Mouse (Mus musculus): Measurements from ENCODE around the gene 2310011J03Rik. TPM values are rescaled to one million over a fixed set of nuclear protein-coding genes. Genes with fewer than 3 reads are reported as not detected.
A peak's percentile ranks its signal among the peaks of the same experiment; 100 is the strongest.

Gene 2310011J03Rik
- polyA plus RNA-seq, 1 experiment from 2014 or later: 43.4 TPM

GRCm38 (mm10) chr10:80296824-80297223, 23.5 kb downstream of the 2310011J03Rik start:
- Histone ChIP-seq H3K4me1 (replicated peaks; ENCODE audit: control insufficient read depth, insufficient read depth, low read length) (peaks cover 17% of the 10 kb centered on the region), H3K36me3 (ENCODE audit: control insufficient read depth, insufficient read depth, low read length) (peaks cover 21% of the 10 kb centered on the region), H3K27me3 (replicated peaks; ENCODE audit: control insufficient read depth, insufficient read depth, low read length) (peaks cover 48% of the 10 kb centered on the region), H3K9ac (ENCODE audit: low read length) (no peak overlapping the region), H3K27ac (ENCODE audit: low read depth) (no peak overlapping the region), H3K4me2 (ENCODE audit: low read length) (no peak overlapping the region; the same call in 1 of the 2 replicates), H3K9me3 (ENCODE audit: control insufficient read depth, low read length) (no peaks in the 10 kb centered on the region), H3K4me3 (ENCODE audit: low read depth, low read length) (no peak overlapping the region)
- ATAC-seq (replicated peaks; ENCODE audit: low FRiP score, low TSS enrichment, low read depth): no peak
- DNase-seq (ENCODE audit: low spot score): no peak
- 87% methylated on average over 5 of the region's 5 CpGs for WGBS

GRCm38 (mm10) chr10:80295618-80296425, 24.5 kb downstream of the 2310011J03Rik start, which contains the start of gene Apc2:
Apc2 (plus strand) TSS chr10:80295977.
- peak; percentile 85 for DNase-seq (ENCODE audit: low spot score)
- peaks cover 39% of the 10 kb centered on the region for H3K27me3 ChIP-seq (replicated peaks; ENCODE audit: control insufficient read depth, insufficient read depth, low read length)
- peaks cover 21% of the 10 kb centered on the region for H3K36me3 ChIP-seq (ENCODE audit: control insufficient read depth, insufficient read depth, low read length)
- H3K4me2 ChIP-seq (ENCODE audit: low read length): peak within 1 kb of the TSS; percentile 52
- peak; percentile 52 for ATAC-seq (replicated peaks; ENCODE audit: low FRiP score, low TSS enrichment, low read depth)
- H3K4me1 ChIP-seq (replicated peaks; ENCODE audit: control insufficient read depth, insufficient read depth, low read length): peaks cover 18% of the 10 kb centered on the region
- H3K4me3 ChIP-seq (ENCODE audit: low read depth, low read length): peak within 1 kb of the TSS; percentile 34
- H3K9ac ChIP-seq (ENCODE audit: low read length): peak within 1 kb of the TSS; percentile 33; the same call in 1 of the 2 replicates
- WGBS: 2% methylated on average over 26 of the region's 26 CpGs
- H3K27ac ChIP-seq (ENCODE audit: low read depth): peak within 1 kb of the TSS; percentile 34; the same call in 1 of the 2 replicates
- no peaks in the 10 kb centered on the region for H3K9me3 ChIP-seq (ENCODE audit: control insufficient read depth, low read length)

- WGBS: 39% methylated on average over 7 of the region's 7 CpGs
- Histone ChIP-seq H3K9me3 (ENCODE audit: control insufficient read depth, low read length) (no peaks in the 10 kb centered on the region), H3K27ac (ENCODE audit: low read depth) (no peak overlapping the region), H3K9ac (ENCODE audit: low read length) (no peak overlapping the region), H3K36me3 (ENCODE audit: control insufficient read depth, insufficient read depth, low read length) (peaks cover 21% of the 10 kb centered on the region), H3K4me1 (replicated peaks; ENCODE audit: control insufficient read depth, insufficient read depth, low read length) (peaks cover 18% of the 10 kb centered on the region), H3K4me2 (ENCODE audit: low read length) (no peak overlapping the region), H3K27me3 (replicated peaks; ENCODE audit: control insufficient read depth, insufficient read depth, low read length) (peaks cover 29% of the 10 kb centered on the region), H3K4me3 (ENCODE audit: low read depth, low read length) (no peak overlapping the region)
- ATAC-seq (replicated peaks; ENCODE audit: low FRiP score, low TSS enrichment, low read depth) (no peak), DNase-seq (ENCODE audit: low spot score) (no peak)
Observed at GRCm38 (mm10) chr10:80294788-80295303, 25.5 kb downstream of the 2310011J03Rik start.

- no peak for ATAC-seq (replicated peaks; ENCODE audit: low FRiP score, low TSS enrichment, low read depth)
- H3K4me2 ChIP-seq (ENCODE audit: low read length): no peak overlapping the region
- H3K4me3 ChIP-seq (ENCODE audit: low read depth, low read length): no peak overlapping the region
- H3K4me1 ChIP-seq (replicated peaks; ENCODE audit: control insufficient read depth, insufficient read depth, low read length): peaks cover 18% of the 10 kb centered on the region
- no peak overlapping the region for H3K9ac ChIP-seq (ENCODE audit: low read length)
- DNase-seq (ENCODE audit: low spot score): no peak
- no peak overlapping the region for H3K27ac ChIP-seq (ENCODE audit: low read depth)
- H3K9me3 ChIP-seq (ENCODE audit: control insufficient read depth, low read length): no peaks in the 10 kb centered on the region
- 61% methylated on average over 4 of the region's 4 CpGs for WGBS
- H3K27me3 ChIP-seq (replicated peaks; ENCODE audit: control insufficient read depth, insufficient read depth, low read length): peaks cover 24% of the 10 kb centered on the region
- peaks cover 22% of the 10 kb centered on the region for H3K36me3 ChIP-seq (ENCODE audit: control insufficient read depth, insufficient read depth, low read length)
Observed at GRCm38 (mm10) chr10:80294311-80294710, 26.0 kb downstream of the 2310011J03Rik start.

- WGBS: 29% methylated on average over 14 of the region's 14 CpGs
- DNase-seq (ENCODE audit: low spot score) (no peak), ATAC-seq (replicated peaks; ENCODE audit: low FRiP score, low TSS enrichment, low read depth) (no peak)
- Histone ChIP-seq H3K27ac (ENCODE audit: low read depth) (peak overlapping the region; percentile 91), H3K4me2 (ENCODE audit: low read length) (peak overlapping the region; percentile 92), H3K36me3 (ENCODE audit: control insufficient read depth, insufficient read depth, low read length) (peaks cover 32% of the 10 kb centered on the region), H3K4me3 (ENCODE audit: low read depth, low read length) (peak overlapping the region; percentile 96), H3K9ac (ENCODE audit: low read length) (peak overlapping the region; percentile 99), H3K27me3 (replicated peaks; ENCODE audit: control insufficient read depth, insufficient read depth, low read length) (peaks cover 14% of the 10 kb centered on the region), H3K9me3 (ENCODE audit: control insufficient read depth, low read length) (no peaks in the 10 kb centered on the region), H3K4me1 (replicated peaks; ENCODE audit: control insufficient read depth, insufficient read depth, low read length) (peaks cover 18% of the 10 kb centered on the region)
Observed at GRCm38 (mm10) chr10:80293325-80293724, 27.0 kb downstream of the 2310011J03Rik start.

- peak within 1 kb of the TSS; percentile 91 for H3K27ac ChIP-seq (ENCODE audit: low read depth)
- peak within 1 kb of the TSS; percentile 99 for H3K9ac ChIP-seq (ENCODE audit: low read length)
- H3K4me2 ChIP-seq (ENCODE audit: low read length): peak within 1 kb of the TSS; percentile 92
- no peaks in the 10 kb centered on the region for H3K9me3 ChIP-seq (ENCODE audit: control insufficient read depth, low read length)
- H3K27me3 ChIP-seq (replicated peaks; ENCODE audit: control insufficient read depth, insufficient read depth, low read length): peaks cover 7% of the 10 kb centered on the region
- peaks cover 40% of the 10 kb centered on the region for H3K36me3 ChIP-seq (ENCODE audit: control insufficient read depth, insufficient read depth, low read length)
- ATAC-seq (replicated peaks; ENCODE audit: low FRiP score, low TSS enrichment, low read depth) (peak; percentile 78), DNase-seq (ENCODE audit: low spot score) (peak; percentile 96)
- H3K4me1 ChIP-seq (replicated peaks; ENCODE audit: control insufficient read depth, insufficient read depth, low read length): peaks cover 18% of the 10 kb centered on the region
- WGBS: under 1% methylated on average over 72 of the region's 72 CpGs
- peak within 1 kb of the TSS; percentile 96 for H3K4me3 ChIP-seq (ENCODE audit: low read depth, low read length)
Observed at GRCm38 (mm10) chr10:80292251-80293146, 27.8 kb downstream of the 2310011J03Rik start, which contains the start of gene Rps15. Rps15 (plus strand) TSS chr10:80292453.

GRCm38 (mm10) chr10:80288657-80289056, 31.7 kb downstream of the 2310011J03Rik start:
- H3K27ac ChIP-seq (ENCODE audit: low read depth): no peak overlapping the region

GRCm38 (mm10) chr10:80288097-80288496, 32.2 kb downstream of the 2310011J03Rik start:
- 93% methylated on average over 12 of the region's 12 CpGs for WGBS
- DNase-seq (ENCODE audit: low spot score) (no peak), ATAC-seq (replicated peaks; ENCODE audit: low FRiP score, low TSS enrichment, low read depth) (no peak)
- H3K36me3 ChIP-seq (ENCODE audit: control insufficient read depth, insufficient read depth, low read length): peaks cover 63% of the 10 kb centered on the region
- H3K4me1 ChIP-seq (replicated peaks; ENCODE audit: control insufficient read depth, insufficient read depth, low read length): peaks cover 3% of the 10 kb centered on the region; the same call in 1 of the 2 replicates
- no peaks in the 10 kb centered on the region for H3K27me3 ChIP-seq (replicated peaks; ENCODE audit: control insufficient read depth, insufficient read depth, low read length)
- H3K27ac ChIP-seq (ENCODE audit: low read depth): no peak overlapping the region
- no peak overlapping the region for H3K4me2 ChIP-seq (ENCODE audit: low read length)
- H3K9me3 ChIP-seq (ENCODE audit: control insufficient read depth, low read length): no peaks in the 10 kb centered on the region
- no peak overlapping the region for H3K9ac ChIP-seq (ENCODE audit: low read length)
- H3K4me3 ChIP-seq (ENCODE audit: low read depth, low read length): no peak overlapping the region

More at GRCm38 (mm10) chr10:80288657-80289056, 31.7 kb downstream of the 2310011J03Rik start:
- ATAC-seq (replicated peaks; ENCODE audit: low FRiP score, low TSS enrichment, low read depth) (no peak), DNase-seq (ENCODE audit: low spot score) (no peak)
- no peak overlapping the region for H3K4me3 ChIP-seq (ENCODE audit: low read depth, low read length)
- no peaks in the 10 kb centered on the region for H3K27me3 ChIP-seq (replicated peaks; ENCODE audit: control insufficient read depth, insufficient read depth, low read length)
- WGBS: 64% methylated on average over 8 of the region's 8 CpGs
- no peaks in the 10 kb centered on the region for H3K9me3 ChIP-seq (ENCODE audit: control insufficient read depth, low read length)
- H3K36me3 ChIP-seq (ENCODE audit: control insufficient read depth, insufficient read depth, low read length): peaks cover 63% of the 10 kb centered on the region
- H3K9ac ChIP-seq (ENCODE audit: low read length): no peak overlapping the region
- peaks cover 9% of the 10 kb centered on the region; the same call in 1 of the 2 replicates for H3K4me1 ChIP-seq (replicated peaks; ENCODE audit: control insufficient read depth, insufficient read depth, low read length)
- H3K4me2 ChIP-seq (ENCODE audit: low read length): no peak overlapping the region
